Mouse (Mus musculus) megakaryocyte, embryonic 14.5 days (primary cell): ENCODE data around the gene Nectin1.

Experiments
- FLI1 ChIP-seq: IDR thresholded peaks from 2 replicates; pipeline ENCODE4 v1.6.1; 2012; ENCODE audit warnings: low read length, inconsistent platforms, mixed read lengths
- GATA1 ChIP-seq: IDR thresholded peaks from 3 replicates; pipeline ENCODE4 v1.6.1; 2012; ENCODE audit warnings: mixed read lengths, low read length, inconsistent platforms, borderline replicate concordance

DNA sequence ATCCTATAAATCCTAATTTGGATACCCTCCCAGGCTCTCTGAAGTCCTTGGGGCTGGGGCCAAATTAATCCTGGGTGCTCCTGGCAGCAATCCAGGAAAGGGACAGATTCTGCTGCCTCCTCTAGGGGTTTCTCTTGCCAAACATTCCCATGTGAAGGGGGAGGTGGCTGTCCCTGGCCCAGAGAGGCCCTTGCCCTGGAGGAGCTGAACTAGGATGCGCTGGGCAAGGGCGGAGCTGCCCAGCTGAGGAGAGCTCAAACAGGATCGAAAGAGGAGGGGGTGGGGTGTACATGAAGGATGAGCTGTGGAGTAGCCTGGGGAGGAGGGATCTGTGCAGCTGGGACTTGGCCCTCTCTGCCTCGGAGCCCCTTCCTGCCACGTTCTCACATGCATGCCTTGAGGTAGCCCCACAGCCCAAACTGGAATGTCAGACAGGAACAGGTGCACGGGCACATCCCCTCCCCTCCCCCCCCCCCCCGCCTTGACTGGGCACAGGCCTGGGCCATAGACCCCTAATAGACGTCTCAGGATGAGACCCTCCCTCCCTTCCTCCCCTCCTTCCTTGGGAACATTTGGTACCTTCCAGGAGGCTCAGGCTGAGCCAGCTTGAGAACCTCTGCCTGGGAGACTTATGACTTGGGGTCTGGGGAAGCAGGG lies 99.3 kb downstream of the Nectin1 start:
- TF ChIP-seq GATA1 (no peak), FLI1 (no peak)
